Mouse (Mus musculus) spleen, adult 2 months (tissue): Measurements from ENCODE around the gene Ncf4. TPM values are rescaled to one million over a fixed set of nuclear protein-coding genes. Genes with fewer than 3 reads are reported as not detected.
A peak's percentile ranks its signal among the peaks of the same experiment; 100 is the strongest.

Source experiments
- DNase-seq, 2 experiments: peaks; one replicate each; pipeline versions ENCODE4 v3.0.0 to v3.0.0-alpha.2; 2012 to 2021; ENCODE audit warnings: low spot score in 2 of 2, low read depth in 1 of 2
- H3K27ac ChIP-seq: fragments of 200-500 bp; 2 replicates; pipeline ENCODE4 v1.5.1; 2012; ENCODE audit warnings: low read length, inconsistent platforms; ENCODE audit not compliant: insufficient read depth
- H3K27me3 ChIP-seq: fragments of 200-500 bp; 2 replicates; pipeline ENCODE4 v1.6.1; 2012; ENCODE audit warnings: mild to moderate bottlenecking, moderate library complexity, low read length, inconsistent platforms; ENCODE audit not compliant: control insufficient read depth, insufficient read depth
- H3K36me3 ChIP-seq: fragments of 200-500 bp; 2 replicates; pipeline ENCODE4 v1.6.1; 2012; ENCODE audit warnings: mild to moderate bottlenecking, low read length, inconsistent platforms; ENCODE audit not compliant: control insufficient read depth, insufficient read depth
- H3K4me1 ChIP-seq: fragments of 200-500 bp; 2 replicates; pipeline ENCODE4 v1.6.1; 2011; ENCODE audit warnings: inconsistent platforms; ENCODE audit not compliant: control insufficient read depth, insufficient read depth, insufficient read length
- H3K4me3 ChIP-seq: fragments of 200-500 bp; 2 replicates; pipeline ENCODE4 v1.5.1; 2011; ENCODE audit warnings: mild to moderate bottlenecking, inconsistent platforms; ENCODE audit not compliant: insufficient read depth, insufficient read length; ENCODE audit errors: extremely low read depth
- CTCF ChIP-seq: fragments of 200-500 bp; IDR thresholded peaks from 2 replicates; pipeline ENCODE4 v1.5.1; 2011; ENCODE audit warnings: mild to moderate bottlenecking, inconsistent platforms; ENCODE audit not compliant: insufficient read depth, insufficient read length, insufficient replicate concordance; ENCODE audit errors: extremely low read depth
- POLR2A ChIP-seq: fragments of 200-500 bp; IDR thresholded peaks from 2 replicates; pipeline ENCODE4 v1.6.1; 2011; ENCODE audit warnings: low read depth, low read length, inconsistent platforms
- WGBS: fragments of 180-500 bp; shearing (Covaris S2); methylation state at CpG from one replicate; pipeline ENCODE4 v1.1.7; 2018; 5-methylcytosine and 5-hydroxymethylcytosine counted together
- polyA plus RNA-seq: library from polyadenylated mRNA; depleted of rRNA; stranded (reverse); fragments of >200 nt; gene quantifications from 2 replicates; pipeline ENCODE4 v1.2.3, GENCODE M21; 2012

Gene Ncf4
- polyA plus RNA-seq, 1 experiment, result 122 TPM

DNA sequence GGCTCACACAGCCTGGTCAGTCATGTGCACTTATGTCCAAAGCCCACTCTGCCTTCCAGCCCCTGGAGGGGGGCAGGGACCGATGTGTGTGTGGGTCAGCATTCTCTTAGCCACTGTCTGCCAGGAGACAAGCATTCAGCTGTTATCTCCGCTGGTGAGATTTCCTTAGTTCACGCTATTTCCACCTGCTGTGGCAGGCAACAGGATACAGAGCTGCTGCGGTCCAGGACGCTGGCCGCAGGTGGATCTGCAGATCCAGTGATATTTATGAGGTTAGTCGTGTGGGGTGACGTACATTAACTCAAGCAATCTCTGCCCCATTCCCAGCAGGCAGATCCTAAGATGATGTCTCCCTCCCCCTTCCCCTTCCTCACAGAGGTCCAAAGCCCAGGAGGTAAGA is 33.2 kb upstream of the Ncf4 start:
- no peak for TF ChIP-seq POLR2A
- TF ChIP-seq CTCF, result no peak
- no peaks in the 10 kb centered on the region for H3K36me3 ChIP-seq
- H3K4me3 ChIP-seq, result no peak overlapping the region
- no peaks in the 10 kb centered on the region for H3K27me3 ChIP-seq
- DNase-seq, result no peak
- H3K4me1 ChIP-seq, result 0 out of 2 replicates have a peak, but pooled peaks cover 5% of the 10 kb centered on the region
- WGBS, result 69% methylated on average over 8 of the region's 8 CpGs
- no peak overlapping the region for H3K27ac ChIP-seq

DNA sequence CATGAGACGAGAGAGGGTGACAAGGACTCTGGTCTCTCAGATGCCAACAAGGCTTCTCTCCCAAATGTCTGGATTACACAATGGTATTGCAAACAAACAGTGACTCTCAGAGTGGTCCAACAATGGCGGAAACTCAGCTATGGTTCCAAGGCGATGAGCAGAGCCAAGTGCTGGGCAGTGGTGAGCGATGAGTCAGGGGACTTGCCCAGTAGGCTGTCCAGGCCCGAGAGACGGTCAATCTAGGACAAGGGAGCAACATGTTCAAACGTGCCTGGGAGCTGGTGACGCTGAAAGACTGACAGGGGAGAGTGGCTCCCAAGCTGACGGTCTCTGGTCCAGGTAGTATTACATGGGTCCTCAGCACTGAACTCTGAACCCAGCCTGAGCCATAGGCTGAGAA is 29.3 kb upstream of the Ncf4 start:
- WGBS, result 83% methylated on average over 9 of the region's 9 CpGs
- no peak for DNase-seq
- Histone ChIP-seq H3K4me1 (0 out of 2 replicates have a peak, but pooled peaks cover 5% of the 10 kb centered on the region), H3K27ac (no peak overlapping the region), H3K4me3 (no peak overlapping the region), H3K27me3 (no peaks in the 10 kb centered on the region), H3K36me3 (no peaks in the 10 kb centered on the region)
- TF ChIP-seq CTCF (no peak), POLR2A (no peak)

DNA sequence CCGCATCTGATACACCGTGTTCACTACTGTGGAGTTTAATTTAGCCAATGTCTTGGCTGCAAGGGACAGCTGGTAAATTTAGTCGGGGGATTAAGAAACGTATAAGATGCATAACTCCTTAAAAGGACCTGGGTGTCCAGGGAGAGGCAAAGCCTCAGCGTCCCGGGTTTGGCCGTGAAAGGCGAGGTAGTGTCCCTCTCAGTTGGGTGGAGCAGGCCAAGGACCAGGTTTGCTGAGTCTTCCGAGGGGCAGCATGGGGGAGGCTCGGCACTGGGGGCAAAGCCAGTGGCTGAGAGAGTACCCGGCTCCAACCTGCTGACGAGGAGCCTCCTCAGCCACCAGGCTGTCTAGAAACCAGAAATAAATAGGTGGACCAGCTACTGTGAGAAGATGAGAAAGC is 16.8 kb upstream of the Ncf4 start:
- TF ChIP-seq POLR2A, result no peak
- H3K4me3 ChIP-seq, result no peak overlapping the region

DNA sequence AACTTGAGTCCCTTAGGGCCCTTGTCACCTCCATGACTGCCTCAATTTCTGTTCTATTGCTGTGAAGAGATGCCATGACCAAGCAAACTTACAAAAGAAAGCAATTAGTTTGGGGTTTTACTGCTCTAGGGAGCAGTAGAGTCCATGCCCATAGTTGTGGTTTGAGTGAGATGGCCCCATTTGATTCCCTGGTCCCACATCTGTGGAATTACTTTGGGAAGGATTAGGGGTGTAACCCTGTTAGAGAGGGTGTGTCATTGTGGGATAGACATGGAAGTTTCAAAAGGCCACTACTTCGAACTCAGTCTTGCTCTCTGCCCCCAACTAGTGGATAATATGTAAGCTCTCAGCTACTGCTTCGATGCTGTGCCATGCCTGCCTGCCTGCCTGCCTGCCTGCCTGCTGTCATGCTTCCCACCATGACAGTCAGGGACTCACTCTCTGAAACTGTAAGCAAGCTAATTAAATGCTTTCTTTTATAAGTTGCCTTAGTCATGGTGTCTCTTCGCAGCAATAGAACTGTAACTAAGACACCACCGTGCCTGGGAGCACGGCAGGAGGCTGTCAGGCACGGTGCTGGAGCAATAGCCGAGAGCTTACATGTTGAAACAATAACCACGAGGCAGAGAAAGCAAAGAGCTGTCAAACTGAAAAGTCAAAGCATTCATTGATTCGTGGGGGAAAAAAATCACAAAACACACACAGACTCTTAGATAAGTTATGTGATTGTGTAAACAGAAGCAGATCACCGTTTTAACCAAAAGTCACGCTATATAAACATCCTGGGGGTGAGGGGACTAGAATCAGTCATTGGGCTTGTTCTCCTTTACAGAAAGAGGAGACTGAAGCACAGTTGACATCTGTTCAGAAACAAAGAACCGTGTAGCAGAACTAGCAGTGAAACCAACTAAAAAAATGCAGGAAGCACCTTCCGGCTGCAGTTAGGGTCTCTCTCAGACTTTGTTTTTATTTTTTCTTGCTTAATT is 13.0 kb upstream of the Ncf4 start:
- Histone ChIP-seq H3K36me3 (no peaks in the 10 kb centered on the region), H3K4me1 (no peaks in the 10 kb centered on the region), H3K27me3 (no peaks in the 10 kb centered on the region), H3K27ac (no peak overlapping the region), H3K4me3 (no peak overlapping the region)
- no peak for TF ChIP-seq POLR2A
- no peak for TF ChIP-seq CTCF
- no peak for DNase-seq
- 54% methylated on average over 13 of the region's 13 CpGs for WGBS

More for the DNA sequence above, 16.8 kb upstream of the Ncf4 start:
- Histone ChIP-seq H3K27me3 (no peaks in the 10 kb centered on the region), H3K27ac (no peak overlapping the region), H3K4me1 (no peaks in the 10 kb centered on the region), H3K36me3 (no peaks in the 10 kb centered on the region)
- no peak for DNase-seq
- WGBS, result 87% methylated on average over 12 of the region's 12 CpGs

DNA sequence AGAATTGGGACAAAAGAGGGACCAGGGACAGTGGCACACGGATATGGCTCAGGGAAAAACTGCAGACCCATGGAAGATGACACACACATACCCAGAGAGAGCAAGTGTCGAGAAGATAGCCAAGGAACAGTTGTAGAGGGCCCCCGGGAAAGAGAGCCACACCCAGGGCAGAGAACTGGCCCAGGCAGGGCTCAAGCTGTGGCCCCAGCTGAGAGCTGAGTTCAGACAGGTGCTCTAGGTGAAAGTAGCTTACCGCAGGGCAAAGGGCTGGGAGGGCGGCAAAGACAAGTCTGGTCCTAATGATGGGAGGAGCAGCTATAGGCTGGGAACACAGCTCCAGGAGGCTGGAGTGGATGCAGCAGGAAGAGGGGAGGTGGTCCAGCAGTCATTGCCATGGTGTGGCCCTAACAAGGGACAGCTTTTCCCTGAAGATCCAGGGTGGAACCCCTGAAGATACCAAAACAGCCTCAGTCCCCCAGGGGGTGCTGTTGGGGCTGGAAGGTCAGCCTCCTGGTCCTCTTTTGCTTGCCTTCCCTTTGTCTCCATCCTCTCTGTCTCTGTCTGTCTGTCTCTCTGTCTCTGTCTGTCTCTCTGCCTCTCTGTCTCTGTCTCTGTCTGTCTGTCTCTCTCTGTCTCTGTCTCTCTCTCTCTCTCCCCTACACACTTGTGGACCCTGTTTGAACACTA is 9.6 kb upstream of the Ncf4 start:
- Histone ChIP-seq H3K4me3 (no peak overlapping the region), H3K27me3 (no peaks in the 10 kb centered on the region), H3K27ac (no peak overlapping the region), H3K4me1 (no peaks in the 10 kb centered on the region), H3K36me3 (no peaks in the 10 kb centered on the region)
- DNase-seq, result no peak
- peak; percentile 22; the same call in 1 of the 2 replicates for TF ChIP-seq CTCF
- TF ChIP-seq POLR2A, result no peak
- 85% methylated on average over 5 of the region's 5 CpGs for WGBS

DNA sequence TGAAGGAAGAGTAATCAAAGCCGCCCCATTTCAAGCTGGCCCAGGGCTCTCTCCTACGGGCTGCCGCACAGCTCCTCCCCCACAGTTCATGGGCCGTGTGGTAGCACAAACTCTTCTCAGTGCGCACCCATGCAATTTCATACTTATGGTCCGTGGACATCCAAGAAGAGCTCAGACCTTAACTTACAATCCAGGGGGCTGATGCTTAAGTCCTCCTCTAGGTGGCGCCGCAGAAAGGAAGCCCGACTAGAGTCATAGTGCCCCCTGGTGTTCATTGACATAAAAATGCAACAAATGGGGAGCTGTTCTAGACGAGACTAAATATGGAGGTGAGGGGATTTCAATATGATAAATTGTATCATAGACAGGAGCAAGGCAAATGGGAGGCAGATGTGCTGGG is 5.1 kb upstream of the Ncf4 start:
- TF ChIP-seq CTCF (peak; percentile 91; the same call in 1 of the 2 replicates), POLR2A (no peak)

More for the DNA sequence above, 5.1 kb upstream of the Ncf4 start:
- 15% methylated on average over 10 of the region's 10 CpGs for whole genome bisulfite sequencing
- Histone ChIP-seq H3K27me3 (no peaks in the 10 kb centered on the region), H3K27ac (no peak overlapping the region), H3K4me1 (peaks cover 18% of the 10 kb centered on the region; the same call in 1 of the 2 replicates), H3K4me3 (no peak overlapping the region), H3K36me3 (no peaks in the 10 kb centered on the region)
- peak; percentile 63 to 76 for DNase-seq
